Mouse (Mus musculus) ovary, postnatal 36 days (tissue): ENCODE results near the gene Cgref1.

Experiments used
- DNase-seq: peaks from one replicate; pipeline ENCODE4 v3.0.0; 2022; ENCODE audit warnings: low spot score, mixed read lengths

Gene Cgref1

DNA sequence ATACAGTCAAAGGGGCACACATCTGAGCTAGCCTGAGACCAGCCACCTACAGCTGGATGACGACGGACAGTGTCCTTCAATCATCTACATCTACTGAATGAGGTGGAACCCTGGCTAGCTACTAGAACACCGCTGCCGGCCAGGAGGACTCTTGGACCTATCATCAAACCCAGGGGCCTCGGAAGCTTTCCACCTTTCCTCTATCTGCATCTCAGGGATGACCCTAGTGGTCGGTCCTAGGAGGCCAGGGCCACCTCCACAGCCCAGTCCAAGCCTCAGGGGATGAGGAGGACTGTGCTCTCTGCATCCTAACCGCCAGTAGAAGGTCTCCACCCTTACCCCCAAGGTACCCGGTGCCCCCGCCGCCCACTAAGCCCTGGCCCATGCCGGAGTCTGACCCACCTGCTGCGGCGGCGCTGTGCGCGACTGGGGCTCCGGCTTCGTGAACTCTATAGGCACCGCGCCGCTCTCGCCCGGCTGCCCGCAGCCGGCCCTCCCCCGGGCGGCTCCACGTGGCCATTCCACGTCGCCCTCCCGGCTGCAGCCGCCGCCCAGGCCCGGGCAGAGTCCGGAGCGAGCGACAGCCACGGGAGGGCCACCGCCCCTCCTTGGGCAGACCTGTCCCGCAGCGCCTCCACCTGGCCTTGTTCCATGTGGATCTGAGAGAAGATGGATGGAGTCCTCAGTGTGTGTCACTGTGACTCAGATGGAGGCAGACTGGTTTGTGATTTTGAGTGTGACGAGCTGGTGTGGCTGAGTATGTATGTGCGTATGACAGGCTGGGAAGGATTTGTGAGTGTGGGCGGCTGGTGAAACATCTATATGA, at the start of gene Cgref1:
TSS of gene Cgref1 (minus strand) at position 636 of the 826 bp plus-strand sequence.
- peak; percentile 61 for DNase-seq

DNA sequence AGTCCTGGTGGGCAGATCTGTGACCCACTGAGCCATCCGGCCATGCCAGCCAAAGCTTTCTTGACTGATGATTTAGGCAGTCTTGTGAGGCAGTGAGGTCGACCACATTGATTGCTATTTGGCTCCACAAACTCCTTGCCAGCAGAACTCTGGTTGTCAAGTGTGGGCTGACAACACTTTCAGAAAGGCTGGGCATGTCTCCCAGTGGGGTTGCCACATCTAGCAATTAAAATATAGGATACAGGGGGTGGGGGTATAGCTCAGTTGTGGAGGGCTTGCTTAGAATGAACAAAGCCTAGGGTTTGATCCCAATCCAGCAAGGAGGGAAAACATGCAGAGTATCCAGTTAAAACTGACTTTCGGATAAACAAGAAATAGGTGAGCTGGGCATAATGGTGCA, 48.7 kb upstream of the Cgref1 start:
- DNase-seq: no peak

DNA sequence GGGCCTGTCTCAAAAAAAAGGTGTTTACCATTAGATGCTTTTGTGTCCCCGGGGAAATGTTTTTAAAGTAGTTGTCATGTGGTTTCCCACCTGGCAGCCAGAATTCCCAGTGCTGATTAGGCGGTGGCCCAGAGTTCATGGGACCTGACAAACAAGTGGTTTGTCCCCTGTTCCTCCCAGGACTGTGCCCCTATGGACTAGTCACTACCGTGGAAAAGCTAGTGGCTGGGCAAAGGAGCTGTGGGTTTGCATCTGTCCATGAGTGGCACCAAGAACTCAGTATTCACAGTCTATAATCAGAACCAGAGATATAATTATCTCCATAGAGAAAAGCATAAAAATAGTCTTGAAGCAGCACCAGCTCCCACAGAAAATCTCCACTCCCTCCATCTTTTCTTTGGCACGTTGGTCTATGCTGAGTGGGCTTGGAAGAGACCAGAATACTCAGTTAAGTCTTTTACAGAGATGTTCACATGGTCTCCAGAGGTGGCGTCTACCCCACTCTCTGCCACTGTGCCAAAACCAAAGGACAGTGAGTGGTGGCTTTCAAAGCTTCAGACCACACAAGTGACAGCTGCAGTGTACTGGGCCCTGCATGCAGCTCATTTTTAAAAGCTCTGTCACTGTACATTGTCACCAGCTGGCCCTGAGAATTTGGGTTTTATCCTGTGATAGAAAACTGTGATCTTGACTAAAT, 47.7 kb upstream of the Cgref1 start:
- no peak for DNase-seq

DNA sequence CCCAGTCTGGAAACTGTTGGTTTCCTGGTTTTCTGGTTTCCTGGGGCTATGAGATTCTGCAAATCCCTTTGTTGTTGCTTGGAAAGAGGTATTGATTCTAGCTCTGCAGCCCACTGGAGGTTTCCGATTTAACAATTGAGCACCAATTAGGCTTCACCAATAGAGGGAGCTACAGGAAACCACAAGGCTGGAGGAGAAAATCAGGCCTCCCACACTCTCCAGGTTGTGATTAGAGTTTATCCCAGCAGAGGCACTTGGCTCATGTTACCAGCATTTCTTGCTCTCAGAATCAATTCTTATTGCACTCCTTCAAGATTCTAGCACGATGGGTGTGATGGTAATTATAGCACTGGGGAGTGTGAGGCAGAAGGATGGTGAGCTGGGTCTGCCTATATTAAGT, 37.0 kb upstream of the Cgref1 start:
- DNase-seq: no peak

DNA sequence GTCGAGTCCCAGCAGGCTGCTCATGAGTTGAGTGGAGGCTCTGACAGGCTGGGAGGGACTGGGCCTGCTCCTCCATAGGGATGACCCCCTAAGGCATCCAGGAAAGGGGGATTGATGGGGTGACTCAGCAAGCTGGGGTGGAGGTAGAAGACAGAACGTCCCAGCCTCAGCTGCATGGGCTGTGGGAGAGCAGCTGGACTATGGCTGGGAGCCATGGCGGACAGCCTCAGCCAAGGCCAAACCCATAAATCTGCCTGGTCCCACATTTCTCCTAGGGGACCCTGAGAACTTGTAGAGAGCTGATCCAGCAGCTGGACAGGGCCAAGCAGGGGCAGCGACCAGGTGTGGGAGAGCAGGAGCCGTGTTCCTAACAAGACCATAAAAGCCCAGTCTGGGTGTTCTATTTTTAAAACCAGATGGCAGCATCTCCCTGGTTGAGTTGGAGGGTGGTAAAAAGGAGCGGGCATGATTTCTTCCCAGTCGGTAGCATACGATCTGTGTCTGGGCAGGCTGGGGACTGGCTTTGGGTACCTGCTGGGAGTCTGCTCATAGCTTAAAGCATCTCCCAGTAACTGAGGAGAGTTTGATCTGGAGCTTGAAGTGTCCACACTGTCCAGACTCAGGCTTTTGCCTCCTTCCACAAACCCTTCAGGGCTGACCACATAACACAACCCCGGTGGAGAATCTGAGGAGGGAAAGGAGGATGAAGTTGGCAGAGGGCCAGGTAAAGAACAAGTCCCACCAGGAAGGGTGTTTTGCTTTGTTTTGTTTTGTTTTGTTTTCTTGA, 29.7 kb upstream of the Cgref1 start:
- peak; percentile 64 for DNase-seq

DNA sequence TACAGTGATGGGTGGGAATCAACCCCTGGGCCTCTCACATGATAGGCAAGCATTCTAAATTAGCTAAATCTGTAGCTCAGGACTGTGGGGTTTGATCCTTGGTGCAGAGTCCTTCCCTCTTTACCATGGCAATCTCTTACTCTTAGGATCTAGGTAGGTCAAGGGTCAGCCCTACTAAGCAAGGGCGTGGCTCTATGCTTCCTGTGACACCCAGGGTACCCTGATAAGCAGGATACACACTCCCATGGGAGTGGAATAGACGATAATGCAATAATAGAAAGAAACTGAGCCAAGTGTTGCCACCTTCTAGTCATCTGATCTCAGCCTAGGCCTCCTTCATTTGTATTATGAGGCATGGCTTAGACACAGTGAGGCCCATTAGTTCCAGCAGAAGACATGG, 24.0 kb upstream of the Cgref1 start:
- DNase-seq: no peak

DNA sequence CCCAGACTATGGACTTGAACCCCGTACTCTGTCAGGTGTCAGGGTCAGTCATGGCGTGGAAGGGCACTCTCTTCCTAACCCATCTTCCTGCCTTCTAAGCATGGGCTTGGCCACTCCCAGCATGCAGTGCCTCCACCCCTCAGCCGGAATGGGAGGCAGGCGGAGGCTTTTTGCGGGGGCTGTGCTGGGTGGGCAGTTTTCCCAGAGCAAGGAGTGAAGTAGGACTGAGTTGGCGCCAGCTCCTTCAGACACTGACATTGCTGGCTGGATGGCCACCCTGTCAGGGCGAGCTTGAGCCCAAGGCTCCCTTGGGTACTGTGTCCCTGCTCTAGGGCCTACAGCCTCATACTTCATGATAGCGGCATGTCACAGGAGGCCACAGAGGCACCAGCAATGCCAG, 23.0 kb upstream of the Cgref1 start, which contains the start of gene Tcf23:
TSS of gene Tcf23 (plus strand) at position 247 of the 400 bp plus-strand sequence.
- peak; percentile 77 for DNase-seq

DNA sequence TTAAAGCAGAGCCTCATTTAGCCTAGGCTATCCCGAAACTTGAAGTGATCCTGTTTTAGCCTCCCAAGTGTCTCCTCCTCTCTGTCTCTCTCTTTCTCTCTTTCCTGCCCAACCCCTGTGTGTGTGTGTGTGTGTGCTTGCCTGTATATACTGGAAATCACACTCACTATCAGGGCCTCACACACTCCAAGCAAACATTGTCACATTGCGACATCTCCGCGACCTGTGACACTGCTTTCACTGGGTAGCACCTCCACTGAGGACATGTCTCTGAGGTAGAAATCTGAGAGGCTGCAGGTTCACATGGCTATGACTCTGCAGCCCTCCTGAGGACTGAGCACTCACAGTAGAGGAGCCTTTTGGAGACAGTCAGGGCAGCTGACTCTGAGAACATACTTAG, 20.8 kb upstream of the Cgref1 start:
- DNase-seq: no peak

DNA sequence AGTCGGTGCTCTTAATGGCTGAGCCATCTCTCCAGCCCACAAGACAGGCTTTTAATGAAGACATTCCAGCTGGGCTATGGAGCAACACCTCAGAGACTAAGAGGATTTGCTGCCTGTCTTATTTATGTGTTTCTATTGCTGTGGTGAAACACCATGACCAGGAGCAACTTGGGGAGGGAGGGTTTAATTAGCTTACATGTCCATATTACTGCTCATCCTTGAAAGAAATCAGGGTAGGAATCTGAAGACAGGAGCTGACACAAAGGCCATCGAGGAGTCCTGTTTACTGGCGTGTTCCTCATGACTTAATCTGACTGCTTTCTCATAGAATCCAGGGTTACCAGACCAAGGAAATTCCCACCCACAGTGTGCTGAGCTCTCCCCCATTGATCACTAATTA, 18.5 kb upstream of the Cgref1 start:
- DNase-seq: no peak

DNA sequence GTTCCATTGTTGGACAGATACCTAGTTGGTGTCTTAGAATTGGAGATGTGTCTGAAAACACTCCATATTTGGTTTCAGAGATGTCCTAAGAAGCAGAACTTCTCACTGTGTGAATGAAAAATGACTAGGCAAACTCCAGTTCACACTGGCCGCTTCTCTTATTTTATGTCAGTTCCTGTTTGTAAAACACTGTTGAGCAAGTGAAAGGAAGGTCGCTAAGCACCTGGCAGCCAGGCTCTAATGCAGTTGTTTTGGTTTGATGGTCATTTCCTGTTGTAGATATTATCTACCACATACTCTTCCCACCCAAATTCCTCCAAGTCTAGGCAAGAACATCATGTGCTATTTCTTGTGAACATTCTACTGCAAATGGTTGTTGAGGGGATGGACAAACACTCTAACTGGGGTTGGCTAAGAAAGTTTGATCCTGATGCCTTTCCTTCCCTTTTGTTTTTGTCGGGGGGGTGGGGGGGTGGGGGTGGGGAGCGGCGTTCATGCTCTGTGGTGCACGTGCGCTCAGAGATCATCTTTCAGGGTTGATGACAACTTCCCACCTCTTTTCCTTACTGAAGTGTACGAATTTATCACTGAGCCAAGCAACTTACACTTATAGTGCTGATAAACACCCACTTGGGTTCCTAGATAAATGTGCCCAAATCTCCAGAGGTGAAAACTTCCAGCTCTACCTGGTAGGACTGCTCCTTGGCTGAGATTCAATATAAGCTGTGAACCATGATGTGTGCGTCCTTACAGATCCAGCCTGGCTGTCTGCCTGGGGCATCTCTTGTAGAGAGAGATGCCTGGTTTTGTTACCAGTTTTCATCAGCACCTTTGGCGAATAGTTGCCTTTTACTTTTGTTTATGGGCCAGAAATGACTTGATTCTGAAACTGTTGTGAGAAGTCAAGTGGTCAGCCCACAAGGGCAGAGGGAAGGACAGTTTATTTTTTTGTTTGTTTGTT, 16.4 kb upstream of the Cgref1 start:
- DNase-seq: no peak

DNA sequence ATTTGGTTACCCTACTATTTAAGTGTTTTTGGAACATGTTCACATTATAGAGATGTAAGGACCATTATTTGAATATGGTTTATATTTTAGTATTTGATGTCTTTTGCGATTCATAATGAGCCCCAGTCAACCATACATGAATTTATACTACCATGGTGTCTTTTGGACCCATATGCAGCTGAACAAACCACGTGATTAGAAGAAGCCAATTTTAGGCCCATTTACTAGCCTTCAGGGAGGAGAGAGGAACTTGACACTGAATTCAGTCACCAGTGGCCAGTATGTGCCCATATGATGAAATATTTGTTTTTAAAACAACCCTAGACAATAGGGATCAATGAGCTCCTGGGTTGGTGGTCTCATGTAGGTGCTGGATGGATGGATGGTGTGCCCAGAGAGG, 15.4 kb upstream of the Cgref1 start:
- no peak for DNase-seq

DNA sequence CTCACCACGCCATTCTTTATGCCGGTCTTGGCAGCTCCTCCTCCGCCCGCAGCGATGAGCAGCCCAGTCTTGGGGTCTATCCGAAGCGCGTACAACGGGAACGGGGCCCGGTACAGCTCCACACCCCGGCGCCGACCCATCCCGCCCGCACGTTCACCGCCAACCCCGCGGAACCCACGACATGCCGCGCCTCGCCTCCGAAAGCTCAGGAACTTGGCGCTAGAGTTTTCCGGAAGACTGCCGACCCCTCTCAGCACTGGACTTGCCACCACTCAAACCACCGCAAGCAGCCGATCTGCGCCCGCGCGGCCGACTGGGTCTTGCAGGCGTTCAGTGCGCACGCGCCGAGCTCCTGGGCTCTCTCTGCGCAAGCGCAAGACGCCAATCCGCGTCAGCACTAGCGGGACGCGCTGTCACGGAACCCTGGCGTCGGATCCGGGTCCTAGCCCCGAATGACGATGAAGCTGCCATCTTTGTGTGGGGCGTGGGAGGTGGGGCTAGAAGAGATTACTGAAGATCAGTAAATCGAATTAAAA, 14.6 kb upstream of the Cgref1 start, which contains the start of gene Preb:
TSS of gene Preb (minus strand) at position 396 of the 536 bp plus-strand sequence.
- DNase-seq: peak; percentile 99

DNA sequence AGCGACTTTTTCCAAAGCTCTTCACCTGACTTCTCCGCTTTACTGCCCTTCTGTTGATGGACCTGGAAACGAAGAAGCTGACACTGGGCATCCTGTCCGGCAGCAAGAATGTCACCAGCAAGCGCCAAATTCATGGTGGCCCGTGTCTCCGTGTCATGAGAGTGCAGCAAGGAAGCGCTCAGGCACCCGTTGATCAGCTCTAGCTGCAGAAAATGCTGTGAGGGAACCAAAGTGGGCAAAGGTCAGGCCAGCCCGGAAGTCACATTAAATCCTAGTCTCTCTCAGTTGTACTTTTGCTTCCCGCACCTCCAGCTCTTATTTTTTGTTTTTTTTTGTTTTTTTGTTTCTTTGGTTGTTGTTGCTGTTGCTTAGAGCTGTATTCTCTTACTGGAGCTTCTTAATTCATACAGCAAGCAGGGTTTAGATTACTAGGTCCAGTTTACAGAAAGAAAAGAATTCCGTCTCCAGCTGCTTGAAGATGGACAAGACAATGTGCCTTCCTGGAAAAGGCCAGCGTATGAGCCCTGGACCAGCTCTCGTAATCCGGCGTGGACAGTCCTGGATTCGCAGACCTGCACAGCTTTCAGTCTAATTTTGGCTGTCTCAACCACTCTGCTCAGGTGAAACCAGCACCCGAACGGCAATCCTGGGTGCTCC, 13.9 kb upstream of the Cgref1 start:
- DNase-seq: no peak

DNA sequence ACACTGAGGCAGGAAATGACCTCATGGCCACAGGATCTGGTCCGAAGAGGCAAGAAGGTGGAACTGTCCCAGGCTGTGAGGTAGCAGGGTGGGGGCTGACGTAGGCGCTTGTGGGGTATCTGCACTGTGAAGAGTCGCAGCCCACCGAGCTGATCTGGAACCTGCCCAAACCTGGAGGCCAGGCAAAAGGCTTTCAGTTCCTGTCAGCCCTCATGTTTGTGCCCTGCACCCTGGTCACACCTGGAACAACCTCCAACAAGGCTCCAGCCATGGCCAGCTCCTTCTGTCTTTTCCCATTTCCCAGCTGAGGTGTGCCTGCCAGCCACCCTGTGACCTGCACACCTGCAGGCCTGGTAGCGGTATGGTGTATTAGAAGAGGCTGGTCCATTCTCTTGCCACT, 12.5 kb upstream of the Cgref1 start:
- DNase-seq: no peak

DNA sequence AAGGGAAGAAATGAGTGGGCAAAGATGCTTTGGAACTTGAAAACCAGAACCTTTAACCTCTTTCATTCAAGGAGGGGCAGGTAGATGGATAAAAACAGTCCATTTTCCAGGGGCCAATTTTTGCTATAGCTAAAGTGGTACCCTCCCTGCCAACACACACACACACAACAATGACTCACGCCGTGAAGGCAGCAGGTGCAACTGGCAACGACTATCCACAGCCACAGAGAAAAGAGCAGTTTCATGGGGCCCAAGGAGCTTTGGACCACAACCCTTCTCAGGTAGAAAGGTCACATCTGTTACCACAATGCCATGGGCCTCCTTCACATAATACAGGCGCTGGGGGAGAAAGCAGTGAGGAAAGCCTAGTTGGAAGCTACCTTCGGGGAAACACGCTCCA, 10.4 kb upstream of the Cgref1 start:
- DNase-seq: no peak

DNA sequence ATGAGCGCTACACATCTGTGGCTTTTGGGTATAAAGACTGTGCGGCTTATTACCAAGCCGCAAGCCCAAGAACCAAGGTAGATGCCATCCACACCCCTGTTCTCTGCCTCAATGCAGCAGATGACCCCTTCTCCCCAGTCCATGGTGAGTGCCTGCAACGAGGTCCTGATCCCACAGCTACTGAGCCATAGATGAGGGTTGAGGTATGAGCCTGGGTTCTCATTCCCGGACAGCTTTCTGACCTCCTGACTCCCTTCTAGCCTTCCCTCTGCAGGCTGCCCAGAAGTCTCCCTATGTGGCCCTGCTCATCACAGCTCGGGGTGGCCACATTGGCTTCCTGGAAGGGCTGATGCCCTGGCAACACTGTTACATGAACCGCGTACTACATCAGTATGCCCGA, 9.2 kb upstream of the Cgref1 start:
- no peak for DNase-seq

DNA sequence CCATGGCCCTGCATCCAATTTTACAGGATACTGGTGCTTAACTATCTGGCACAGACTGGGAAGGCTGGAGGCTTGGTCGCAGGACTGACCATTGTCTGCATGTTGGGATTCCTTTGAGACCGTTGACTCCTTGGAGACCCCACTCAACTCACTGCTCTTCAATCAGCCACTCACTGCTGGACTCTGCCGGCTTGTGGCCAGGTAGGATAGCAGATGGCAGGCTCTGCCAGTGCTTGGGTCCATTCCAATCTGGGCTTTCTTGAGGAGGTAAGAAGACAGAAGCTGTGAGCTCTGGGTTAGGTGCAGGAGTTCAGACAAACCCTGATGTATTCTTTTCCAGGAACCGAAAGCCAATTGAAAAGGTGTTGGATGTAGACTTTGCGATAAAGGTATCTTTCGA, 8.7 kb upstream of the Cgref1 start:
- DNase-seq: no peak

DNA sequence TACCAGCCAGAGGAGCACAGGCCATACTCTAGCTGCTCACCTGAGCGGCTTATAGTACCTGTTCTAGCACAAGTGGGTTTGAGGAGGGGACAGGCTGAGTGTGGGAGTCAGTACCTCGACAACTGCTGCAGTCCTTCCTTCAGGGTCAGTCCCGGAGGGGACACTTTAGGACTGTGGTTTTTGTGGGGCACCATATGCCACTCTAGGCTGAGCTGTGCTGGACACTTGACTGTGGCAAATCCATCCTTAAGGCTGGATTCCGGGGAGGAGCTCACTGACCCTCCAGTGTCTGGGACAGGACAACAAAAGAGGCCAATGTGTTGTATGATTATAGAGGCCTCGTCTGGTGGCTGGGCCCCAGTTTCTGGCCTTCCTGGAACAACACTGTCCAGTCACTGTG, 7.2 kb upstream of the Cgref1 start:
- no peak for DNase-seq

DNA sequence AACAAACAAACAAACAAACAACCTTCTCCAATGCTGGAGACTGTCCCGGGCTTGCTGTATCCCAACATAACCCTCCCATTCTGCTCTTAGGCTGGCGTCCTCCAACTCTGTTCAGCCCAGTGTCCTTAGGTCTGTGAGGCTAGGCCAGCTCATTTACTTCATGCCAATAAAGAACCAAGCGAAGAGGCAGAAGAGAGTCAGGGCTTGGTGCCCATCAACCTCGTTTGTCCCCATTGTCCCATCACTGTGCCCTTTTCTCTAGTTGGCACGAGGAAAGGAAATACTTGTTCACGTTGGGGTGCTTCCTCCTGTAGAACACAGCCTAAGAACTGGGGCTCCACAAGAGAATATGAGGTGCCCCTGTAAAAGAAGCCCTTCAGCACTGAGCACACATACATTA, 6.3 kb upstream of the Cgref1 start:
- DNase-seq: no peak

DNA sequence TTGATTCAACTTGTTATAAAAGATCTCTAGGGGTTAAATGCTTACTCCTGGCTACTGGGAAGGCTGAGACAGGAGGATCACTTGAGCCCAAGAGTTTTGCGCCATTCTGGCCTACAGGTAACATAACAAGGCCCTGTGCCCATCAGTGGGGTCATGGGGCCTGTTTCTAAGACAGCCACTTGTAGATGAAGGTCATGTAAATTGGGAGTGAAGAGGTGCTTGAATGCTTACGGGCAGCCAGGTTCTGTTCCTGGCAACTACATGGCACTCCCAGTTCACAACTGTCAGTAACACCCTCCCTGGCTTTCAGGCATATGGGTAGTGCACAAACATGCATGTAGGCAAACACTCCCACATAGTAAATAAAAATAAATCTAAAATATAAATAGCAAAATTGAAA, 5.5 kb upstream of the Cgref1 start:
- DNase-seq: no peak

DNA sequence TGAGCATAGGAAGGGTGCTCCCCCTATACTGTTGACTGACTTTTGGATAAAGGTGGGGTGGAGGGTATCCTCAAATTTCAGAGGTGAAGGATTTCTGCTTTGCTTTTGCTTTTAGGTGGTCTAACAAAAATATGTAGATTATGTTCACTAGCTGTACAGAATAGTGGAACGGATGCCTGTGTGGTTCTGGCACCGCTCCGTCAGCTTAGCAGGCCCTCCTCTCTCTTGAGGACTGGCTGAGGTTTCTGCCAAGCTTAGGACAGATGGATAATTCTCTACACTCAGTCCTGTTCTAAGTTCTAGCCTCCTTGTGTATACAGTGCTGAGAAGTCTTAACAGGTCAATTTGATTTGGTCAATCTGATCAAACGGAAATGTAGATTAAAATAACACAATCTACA, 5.1 kb upstream of the Cgref1 start:
- DNase-seq: no peak
